Mouse (Mus musculus): Measurements from ENCODE around the gene Calhm4. TPM values are rescaled to one million over a fixed set of nuclear protein-coding genes. Genes with fewer than 3 reads are reported as not detected.
A peak's percentile ranks its signal among the peaks of the same experiment; 100 is the strongest.
"Not testable (repeated sequence)": the region's sequence is repeated elsewhere in the genome, so short reads cannot be mapped to it uniquely, and the experiment has no call there.

The Calhm4 gene
- polyA plus RNA-seq, 1 experiment from 2014 or later: not detected

DNA sequence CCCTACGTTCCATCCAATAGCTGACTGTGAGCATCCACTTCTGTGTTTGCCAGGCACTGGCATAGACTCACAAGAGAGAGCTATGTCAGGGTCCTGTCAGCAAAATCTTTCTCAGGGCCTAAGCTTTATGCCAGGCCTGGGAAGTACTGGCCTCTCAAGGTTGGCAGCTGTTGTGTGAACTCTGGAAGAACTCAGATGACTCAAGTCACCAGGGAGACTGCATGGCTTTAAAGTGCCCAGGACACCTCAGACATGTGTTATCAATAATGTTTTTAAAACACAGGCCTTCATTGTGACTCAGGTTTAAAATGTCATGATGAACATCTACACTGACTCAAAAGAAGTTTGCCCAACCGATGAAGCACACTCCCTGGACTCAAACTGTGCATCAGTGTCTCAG, 30.9 kb downstream of the Calhm4 start:
- no peak overlapping the region for H3K9ac ChIP-seq (ENCODE audit: low read depth, low read length)
- H3K27me3 ChIP-seq (ENCODE audit: control insufficient read depth, insufficient read depth, low read depth, low read length): no peaks in the 10 kb centered on the region
- no peaks in the 10 kb centered on the region for H3K9me3 ChIP-seq (replicated peaks; ENCODE audit: control insufficient read depth, low read length)
- 78% methylated on average over 2 of the region's 2 CpGs for whole genome bisulfite sequencing (ENCODE audit: insufficient replicate concordance)
- no peak overlapping the region for H3K4me2 ChIP-seq (ENCODE audit: low read depth, low read length)
- peaks cover 2% of the 10 kb centered on the region for H3K4me1 ChIP-seq (ENCODE audit: control insufficient read depth, low read depth, low read length)
- no peak overlapping the region for H3K4me3 ChIP-seq (ENCODE audit: low read depth, low read length)
- no peaks in the 10 kb centered on the region for H3K36me3 ChIP-seq (ENCODE audit: control insufficient read depth, insufficient read depth)
- no peak overlapping the region for H3K27ac ChIP-seq (ENCODE audit: low read length)
- ATAC-seq (ENCODE audit: low read depth): no peak

DNA sequence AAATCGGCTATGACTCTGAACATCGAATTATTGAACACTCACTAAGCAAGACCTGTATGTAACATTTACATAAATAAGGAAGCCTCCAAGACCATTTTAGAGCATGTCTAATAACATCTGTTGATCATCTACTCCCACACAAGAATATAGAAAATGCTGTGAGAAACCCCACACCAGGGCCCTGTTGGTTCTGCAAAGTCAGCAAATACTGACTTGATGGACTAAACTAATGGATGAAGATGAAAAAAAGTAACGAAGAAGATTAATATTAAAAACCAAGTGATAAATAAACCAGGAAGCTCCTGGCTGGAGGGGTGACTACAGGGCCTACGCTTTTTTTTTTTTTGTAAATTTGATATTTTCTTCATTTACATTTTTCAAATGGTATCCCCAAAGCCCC, 31.5 kb downstream of the Calhm4 start:
- WGBS (ENCODE audit: insufficient replicate concordance): 85% methylated on average over 4 of the region's 4 CpGs
- Histone ChIP-seq H3K27me3 (ENCODE audit: control insufficient read depth, insufficient read depth, low read depth, low read length) (no peaks in the 10 kb centered on the region), H3K4me3 (ENCODE audit: low read depth, low read length) (no peak overlapping the region), H3K4me2 (ENCODE audit: low read depth, low read length) (no peak overlapping the region), H3K9me3 (replicated peaks; ENCODE audit: control insufficient read depth, low read length) (no peaks in the 10 kb centered on the region), H3K27ac (ENCODE audit: low read length) (no peak overlapping the region), H3K36me3 (ENCODE audit: control insufficient read depth, insufficient read depth) (no peaks in the 10 kb centered on the region), H3K4me1 (ENCODE audit: control insufficient read depth, low read depth, low read length) (no peaks in the 10 kb centered on the region), H3K9ac (ENCODE audit: low read depth, low read length) (no peak overlapping the region)
- ATAC-seq (ENCODE audit: low read depth): no peak

DNA sequence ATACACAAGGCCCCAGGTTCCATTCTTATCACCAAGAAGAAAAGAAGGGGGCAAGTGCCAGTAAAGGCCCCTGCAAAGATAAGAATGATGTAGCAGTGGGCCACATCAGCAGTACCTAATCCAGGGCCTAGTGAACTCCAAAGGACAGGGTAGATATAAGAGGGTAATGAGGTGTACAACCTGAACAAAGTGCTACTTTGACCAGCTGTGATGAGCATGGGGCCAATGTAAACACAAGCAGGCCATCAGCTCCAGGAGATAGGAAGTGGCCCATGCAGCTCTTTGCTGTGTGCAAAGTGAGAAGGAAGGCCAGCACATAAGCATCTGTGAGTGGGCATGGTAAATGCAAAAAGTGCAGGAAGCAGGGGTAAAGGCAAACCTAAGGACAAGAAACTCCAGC, 45.7 kb downstream of the Calhm4 start:
- H3K9me3 ChIP-seq (replicated peaks; ENCODE audit: control insufficient read depth, low read length): no peaks in the 10 kb centered on the region
- H3K4me1 ChIP-seq (ENCODE audit: control insufficient read depth, low read depth, low read length): peaks cover 4% of the 10 kb centered on the region
- no peak overlapping the region for H3K4me3 ChIP-seq (ENCODE audit: low read depth, low read length)
- no peak overlapping the region for H3K4me2 ChIP-seq (ENCODE audit: low read depth, low read length)
- H3K9ac ChIP-seq (ENCODE audit: low read depth, low read length): no peak overlapping the region
- ATAC-seq (ENCODE audit: low read depth): peak; percentile 50; the same call in 1 of the 2 replicates
- H3K27me3 ChIP-seq (ENCODE audit: control insufficient read depth, insufficient read depth, low read depth, low read length): no peaks in the 10 kb centered on the region
- no peak overlapping the region for H3K27ac ChIP-seq (ENCODE audit: low read length)
- peaks cover 3% of the 10 kb centered on the region for H3K36me3 ChIP-seq (ENCODE audit: control insufficient read depth, insufficient read depth)

DNA sequence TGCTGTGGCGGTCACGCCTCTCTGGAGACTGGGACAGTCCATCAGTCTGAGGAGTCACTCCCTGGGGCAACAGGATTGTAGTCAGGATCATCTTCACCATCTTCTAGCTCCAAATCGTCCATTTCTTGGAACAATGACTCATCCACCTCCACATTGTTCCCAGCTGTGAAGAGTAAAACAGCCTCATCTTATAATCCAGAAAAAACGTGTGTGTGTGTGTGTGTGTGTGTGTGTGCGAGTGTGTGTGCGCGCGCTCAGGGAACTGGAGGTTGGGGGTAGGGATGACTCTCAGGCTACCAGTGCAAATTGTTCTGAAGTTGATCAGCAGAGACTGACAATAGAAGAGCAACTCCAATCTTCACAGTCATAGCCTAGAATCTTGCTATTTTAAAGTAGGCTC, 47.4 kb downstream of the Calhm4 start:
- WGBS (ENCODE audit: insufficient replicate concordance): 81% methylated on average over 6 of the region's 8 CpGs
- not testable (repeated sequence) for H3K4me2 ChIP-seq (ENCODE audit: low read depth, low read length); H3K27me3 ChIP-seq (ENCODE audit: control insufficient read depth, insufficient read depth, low read depth, low read length); H3K27ac ChIP-seq (ENCODE audit: low read length); ATAC-seq (ENCODE audit: low read depth); H3K36me3 ChIP-seq (ENCODE audit: control insufficient read depth, insufficient read depth); H3K4me1 ChIP-seq (ENCODE audit: control insufficient read depth, low read depth, low read length); H3K4me3 ChIP-seq (ENCODE audit: low read depth, low read length); H3K9ac ChIP-seq (ENCODE audit: low read depth, low read length); H3K9me3 ChIP-seq (replicated peaks; ENCODE audit: control insufficient read depth, low read length)

Other genes with a start within 250 kb of the Calhm4 start
- gene Sult3a1, start 186.6 kb downstream of the Calhm4 start, polyA plus RNA-seq (2015; fragmentation: Nextera tagmentation; extraction: Ambion mirVana): not detected in 2 replicates
- gene Rsph4a, start 139.2 kb downstream of the Calhm4 start, polyA plus RNA-seq (2015; fragmentation: Nextera tagmentation; extraction: Ambion mirVana): 0.06 TPM in 1 of 2 replicates, not detected in the other
- 7.1 and 7.9 TPM in 2 replicates for gene Zup1, start 93.0 kb downstream of the Calhm4 start, polyA plus RNA-seq (2015; fragmentation: Nextera tagmentation; extraction: Ambion mirVana)
- 29.9 and 34.4 TPM in 2 replicates for gene Rwdd1, start 24.7 kb downstream of the Calhm4 start, polyA plus RNA-seq (2015; fragmentation: Nextera tagmentation; extraction: Ambion mirVana)
- gene Trappc3l, start 6.7 kb downstream of the Calhm4 start, polyA plus RNA-seq (2015; fragmentation: Nextera tagmentation; extraction: Ambion mirVana): not detected in 2 replicates
- gene Calhm5, start 52.2 kb upstream of the Calhm4 start, polyA plus RNA-seq (2015; fragmentation: Nextera tagmentation; extraction: Ambion mirVana): 0.02 and 0.05 TPM in 2 replicates
- gene Calhm6, start 83.7 kb upstream of the Calhm4 start, polyA plus RNA-seq (2015; fragmentation: Nextera tagmentation; extraction: Ambion mirVana): 1.8 and 2.4 TPM in 2 replicates
- gene Dse, start 163.4 kb upstream of the Calhm4 start, polyA plus RNA-seq (2015; fragmentation: Nextera tagmentation; extraction: Ambion mirVana): 6.5 and 6.9 TPM in 2 replicates
- 22.5 and 24.5 TPM in 2 replicates for gene Tspyl1, start 237.9 kb upstream of the Calhm4 start, polyA plus RNA-seq (2015; fragmentation: Nextera tagmentation; extraction: Ambion mirVana)